Comparison of ENCODE assay signal across 8 mouse cellular contexts in genomic region chr10:67055867-67056856, GRCm38 (mm10). TPM values are rescaled to one million over a fixed set of nuclear protein-coding genes. Genes with fewer than 3 reads are reported as not detected.
DNase-seq lines count a peak whose midpoint lies in the region; ATAC-seq and TF ChIP-seq lines count a peak whose summit lies in the region.

No protein-coding gene starts in this region.

- H3K4me1 ChIP-seq in brown adipose tissue, adult 24 weeks (ENCODE audit: control insufficient read depth, insufficient read depth, insufficient read length, low read length) = peaks cover 49% of the 10 kb centered on the region
- peaks cover 35% of the 10 kb centered on the region for H3K4me1 ChIP-seq in forebrain, embryonic 16.5 days (replicated peaks; ENCODE audit: control insufficient read depth, insufficient read depth, low read length)
- H3K4me1 ChIP-seq in limb, embryonic 10.5 days = peaks cover 35% of the 10 kb centered on the region
- H3K4me1 ChIP-seq in olfactory bulb, adult 2 months (ENCODE audit: control insufficient read depth, insufficient read depth, low read length) = peaks cover 13% of the 10 kb centered on the region

- peak; percentile 11 for DNase-seq in embryo, embryonic 11.5 days (ENCODE audit: low read depth, low spot score)
- DNase-seq in embryo, embryonic 10 days (ENCODE audit: low spot score) = no peak
- no peak for DNase-seq in limb, embryonic 10.5 days (ENCODE audit: low spot score)
- DNase-seq in adrenal gland, postnatal 25 days = no peak

- no peak for ATAC-seq in forebrain, embryonic 16.5 days
- ATAC-seq in activated CD4-positive, CD25-positive, alpha-beta regulatory T cell, adult 4 months = no peak

- peak overlapping the region; percentile 75 for H3K27ac ChIP-seq in brown adipose tissue, adult 24 weeks (replicated peaks; ENCODE audit: low read depth, low read length)
- H3K27ac ChIP-seq in forebrain, embryonic 16.5 days (ENCODE audit: low read length) = peak overlapping the region; percentile 70
- H3K27ac ChIP-seq in limb, embryonic 10.5 days = peak overlapping the region; percentile 56; the same call in 1 of the 2 replicates
- peak overlapping the region; percentile 72 for H3K27ac ChIP-seq in olfactory bulb, adult 2 months (ENCODE audit: insufficient read depth, low read depth, low read length)

- peak overlapping the region; percentile 10; the same call in 1 of the 2 replicates for H3K4me3 ChIP-seq in brown adipose tissue, adult 24 weeks (ENCODE audit: insufficient read depth, low read depth, low read length)
- no peak overlapping the region for H3K4me3 ChIP-seq in forebrain, embryonic 16.5 days (replicated peaks; ENCODE audit: low read length)
- no peak overlapping the region for H3K4me3 ChIP-seq in limb, embryonic 10.5 days
- no peak overlapping the region for H3K4me3 ChIP-seq in olfactory bulb, adult 2 months (ENCODE audit: insufficient read depth, low read depth, low read length)

- H3K27me3 ChIP-seq in forebrain, embryonic 16.5 days (replicated peaks; ENCODE audit: control insufficient read depth, insufficient read depth, low read length) = no peaks in the 10 kb centered on the region
- no peaks in the 10 kb centered on the region for H3K27me3 ChIP-seq in limb, embryonic 10.5 days (ENCODE audit: low read depth, poor library complexity, severe bottlenecking)

- 41% methylated on average over 17 of the region's 17 CpGs for WGBS in forebrain, embryonic 16.5 days
- 66% methylated on average over 17 of the region's 17 CpGs for WGBS in limb, embryonic 10.5 days
- 27% methylated on average over 17 of the region's 17 CpGs for WGBS in olfactory bulb, adult 2 months

- H3K4me2 ChIP-seq in forebrain, embryonic 16.5 days (ENCODE audit: low read length) = no peak overlapping the region

- H3K36me3 ChIP-seq in forebrain, embryonic 16.5 days (ENCODE audit: control insufficient read depth, insufficient read depth) = no peaks in the 10 kb centered on the region
- H3K36me3 ChIP-seq in limb, embryonic 10.5 days = 0 out of 2 replicates have a peak, but pooled peaks cover 4% of the 10 kb centered on the region

- H3K9me3 ChIP-seq in forebrain, embryonic 16.5 days (ENCODE audit: control insufficient read depth, low read length) = no peaks in the 10 kb centered on the region
- no peaks in the 10 kb centered on the region for H3K9me3 ChIP-seq in limb, embryonic 10.5 days (replicated peaks)

- TF ChIP-seq POLR2A in olfactory bulb, adult 2 months (IDR thresholded peaks at IDR 0.05; ENCODE audit: insufficient read depth, low read depth, low read length) = no peak

- no peak overlapping the region for H3K9ac ChIP-seq in forebrain, embryonic 16.5 days (replicated peaks; ENCODE audit: low read depth, low read length)

- no peak for TF ChIP-seq CTCF in olfactory bulb, adult 2 months (IDR thresholded peaks at IDR 0.05; ENCODE audit: insufficient read depth, low read depth, low read length)

RNA-seq across cellular contexts. Expression of gene Jmjd1c, which starts 39.8 kb away (rescaled TPM):
- polyA plus RNA-seq in brown adipose tissue, adult 24 weeks (2012; ENCODE audit: insufficient read depth, insufficient read length, missing spikeins) = 8.4 and 12.7 TPM in 2 replicates
- polyA plus RNA-seq in forebrain, embryonic 16.5 days (2015; fragmentation: Nextera tagmentation; extraction: Ambion mirVana) = 51.8 and 55.2 TPM in 2 replicates
- 27.6 and 31.6 TPM in 2 replicates for polyA plus RNA-seq in limb, embryonic 10.5 days (2016; fragmentation: Nextera tagmentation; extraction: Ambion mirVana)
- 77.0 and 101 TPM in 2 replicates for polyA plus RNA-seq in olfactory bulb, adult 2 months (2012; ENCODE audit: insufficient read depth, insufficient read length, low replicate concordance, missing spikeins)
- polyA plus RNA-seq in activated CD4-positive, CD25-positive, alpha-beta regulatory T cell, adult 4 months (2017; shearing (Covaris generic)) = 10 to 100 TPM; 35.2 to 44.7 TPM
- total RNA-seq in adrenal gland, postnatal 25 days (2021) = 60.0 and 69.3 TPM in 2 replicates

RNA-seq across cellular contexts. Expression of gene Reep3, which starts 40.6 kb away (rescaled TPM):
- polyA plus RNA-seq in brown adipose tissue, adult 24 weeks (2012; ENCODE audit: insufficient read depth, insufficient read length, missing spikeins) = 32.0 and 42.6 TPM in 2 replicates
- polyA plus RNA-seq in forebrain, embryonic 16.5 days (2015; fragmentation: Nextera tagmentation; extraction: Ambion mirVana) = 34.9 and 39.3 TPM in 2 replicates
- polyA plus RNA-seq in limb, embryonic 10.5 days (2016; fragmentation: Nextera tagmentation; extraction: Ambion mirVana) = 17.8 and 22.2 TPM in 2 replicates
- not detected in 2 replicates for polyA plus RNA-seq in olfactory bulb, adult 2 months (2012; ENCODE audit: insufficient read depth, insufficient read length, low replicate concordance, missing spikeins)
- 10 to 100 TPM; 20.3 to 21.1 TPM for polyA plus RNA-seq in activated CD4-positive, CD25-positive, alpha-beta regulatory T cell, adult 4 months (2017; shearing (Covaris generic))
- 41.5 and 41.6 TPM in 2 replicates for total RNA-seq in adrenal gland, postnatal 25 days (2021)
